Mouse (Mus musculus): Measurements from ENCODE around the gene Coro2a. TPM values are rescaled to one million over a fixed set of nuclear protein-coding genes. Genes with fewer than 3 reads are reported as not detected.

Coro2a gene
- polyA plus RNA-seq, 1 experiment: 312 TPM

DNA sequence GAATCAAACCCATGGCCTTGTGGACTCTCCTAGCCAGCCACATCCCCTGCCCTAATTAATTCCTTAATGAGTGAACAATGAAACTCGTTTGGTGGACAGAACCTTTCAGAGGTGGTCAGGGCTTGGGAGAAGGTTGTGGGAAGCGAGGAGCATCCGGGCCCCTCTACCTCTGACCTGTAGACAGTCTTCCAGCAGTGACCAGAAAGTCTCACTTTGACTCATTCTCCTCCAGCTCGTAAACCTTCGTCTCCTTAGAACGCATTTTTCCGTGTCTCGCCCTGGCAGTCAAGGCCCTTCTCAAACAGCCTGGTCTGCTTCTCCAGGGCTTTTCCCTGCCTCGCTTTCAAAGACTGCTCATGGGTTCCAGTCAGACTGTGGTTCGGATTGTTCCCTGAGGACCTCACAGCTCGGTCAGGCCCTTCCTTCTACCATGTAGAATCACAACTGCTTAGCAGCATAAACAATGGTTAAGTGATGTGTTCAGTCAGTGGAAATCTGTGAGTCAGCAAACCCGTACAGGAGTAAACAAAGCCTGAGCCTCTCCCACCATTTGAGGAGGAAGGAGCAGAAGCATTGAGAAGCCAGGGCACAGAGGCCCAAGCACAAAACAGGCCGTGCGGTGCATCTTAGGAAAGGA is 41.8 kb downstream of the Coro2a start:
- 55% methylated on average over 14 of the region's 14 CpGs for WGBS
- peaks cover 27% of the 10 kb centered on the region for H3K36me3 ChIP-seq (ENCODE audit: control insufficient read depth, insufficient read depth, low read length)
- H3K4me3 ChIP-seq (ENCODE audit: low read depth, low read length): no peak overlapping the region
- H3K27ac ChIP-seq (ENCODE audit: insufficient read depth, low read depth, low read length): peak overlapping the region; percentile 85
- no peaks in the 10 kb centered on the region for H3K27me3 ChIP-seq (ENCODE audit: control insufficient read depth, insufficient read depth, low read length)
- peaks cover 49% of the 10 kb centered on the region for H3K4me1 ChIP-seq (ENCODE audit: control insufficient read depth, insufficient read depth, insufficient read length, low read length)
- TF ChIP-seq CTCF (IDR thresholded peaks at IDR 0.05; ENCODE audit: extremely low read depth, insufficient read length, insufficient replicate concordance, low read depth, low read length) (no peak), POLR2A (IDR thresholded peaks at IDR 0.05; ENCODE audit: low read depth, low read length) (no peak)

- H3K27me3 ChIP-seq (ENCODE audit: control insufficient read depth, insufficient read depth, low read length): no peaks in the 10 kb centered on the region
- H3K36me3 ChIP-seq (ENCODE audit: control insufficient read depth, insufficient read depth, low read length): peaks cover 27% of the 10 kb centered on the region
- H3K27ac ChIP-seq (ENCODE audit: insufficient read depth, low read depth, low read length): peak overlapping the region; percentile 95
- TF ChIP-seq CTCF (IDR thresholded peaks at IDR 0.05; ENCODE audit: extremely low read depth, insufficient read length, insufficient replicate concordance, low read depth, low read length) (no peak), POLR2A (IDR thresholded peaks at IDR 0.05; ENCODE audit: low read depth, low read length) (no peak)
- no peak overlapping the region for H3K4me3 ChIP-seq (ENCODE audit: low read depth, low read length)
- peaks cover 49% of the 10 kb centered on the region for H3K4me1 ChIP-seq (ENCODE audit: control insufficient read depth, insufficient read depth, insufficient read length, low read length)
- WGBS: 24% methylated on average over 22 of the region's 22 CpGs
Observed at GRCm38 (mm10) chr4:46558672-46559667, 43.0 kb downstream of the Coro2a start.

DNA sequence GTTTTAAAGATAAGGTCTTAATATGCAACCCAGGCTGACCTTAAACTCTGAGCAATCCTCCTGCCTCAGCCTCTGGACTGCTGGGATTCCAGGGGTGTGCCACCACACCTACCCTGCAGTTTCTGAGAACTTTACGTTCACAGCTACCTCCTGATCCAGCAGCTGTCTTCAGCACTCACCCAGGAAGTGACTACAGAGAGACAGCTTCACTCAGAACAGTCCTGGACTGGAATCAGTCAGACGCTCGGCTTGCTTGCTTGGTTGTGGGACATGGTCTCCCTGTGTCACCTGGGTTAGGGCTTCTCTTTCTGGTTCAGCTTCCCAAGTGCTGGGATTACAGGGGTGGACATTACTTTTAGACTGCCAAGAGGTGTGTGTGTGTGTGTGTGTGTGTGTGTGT is 45.1 kb downstream of the Coro2a start:
- 55% methylated on average over 3 of the region's 3 CpGs for WGBS
- H3K27me3 ChIP-seq (ENCODE audit: control insufficient read depth, insufficient read depth, low read length): no peaks in the 10 kb centered on the region
- TF ChIP-seq CTCF (IDR thresholded peaks at IDR 0.05; ENCODE audit: extremely low read depth, insufficient read length, insufficient replicate concordance, low read depth, low read length) (no peak), POLR2A (IDR thresholded peaks at IDR 0.05; ENCODE audit: low read depth, low read length) (no peak)
- H3K36me3 ChIP-seq (ENCODE audit: control insufficient read depth, insufficient read depth, low read length): peaks cover 26% of the 10 kb centered on the region
- peaks cover 49% of the 10 kb centered on the region for H3K4me1 ChIP-seq (ENCODE audit: control insufficient read depth, insufficient read depth, insufficient read length, low read length)
- no peak overlapping the region for H3K4me3 ChIP-seq (ENCODE audit: low read depth, low read length)
- peak overlapping the region; percentile 89 for H3K27ac ChIP-seq (ENCODE audit: insufficient read depth, low read depth, low read length)

GRCm38 (mm10) chr4:46555762-46556161 is 46.2 kb downstream of the Coro2a start:
- TF ChIP-seq CTCF (IDR thresholded peaks at IDR 0.05; ENCODE audit: extremely low read depth, insufficient read length, insufficient replicate concordance, low read depth, low read length) (no peak), POLR2A (IDR thresholded peaks at IDR 0.05; ENCODE audit: low read depth, low read length) (no peak)
- Histone ChIP-seq H3K36me3 (ENCODE audit: control insufficient read depth, insufficient read depth, low read length) (peaks cover 33% of the 10 kb centered on the region), H3K4me3 (ENCODE audit: low read depth, low read length) (no peak overlapping the region), H3K27ac (ENCODE audit: insufficient read depth, low read depth, low read length) (peak overlapping the region; percentile 89), H3K27me3 (ENCODE audit: control insufficient read depth, insufficient read depth, low read length) (no peaks in the 10 kb centered on the region), H3K4me1 (ENCODE audit: control insufficient read depth, insufficient read depth, insufficient read length, low read length) (peaks cover 49% of the 10 kb centered on the region)
- 28% methylated on average over 9 of the region's 9 CpGs for WGBS

DNA sequence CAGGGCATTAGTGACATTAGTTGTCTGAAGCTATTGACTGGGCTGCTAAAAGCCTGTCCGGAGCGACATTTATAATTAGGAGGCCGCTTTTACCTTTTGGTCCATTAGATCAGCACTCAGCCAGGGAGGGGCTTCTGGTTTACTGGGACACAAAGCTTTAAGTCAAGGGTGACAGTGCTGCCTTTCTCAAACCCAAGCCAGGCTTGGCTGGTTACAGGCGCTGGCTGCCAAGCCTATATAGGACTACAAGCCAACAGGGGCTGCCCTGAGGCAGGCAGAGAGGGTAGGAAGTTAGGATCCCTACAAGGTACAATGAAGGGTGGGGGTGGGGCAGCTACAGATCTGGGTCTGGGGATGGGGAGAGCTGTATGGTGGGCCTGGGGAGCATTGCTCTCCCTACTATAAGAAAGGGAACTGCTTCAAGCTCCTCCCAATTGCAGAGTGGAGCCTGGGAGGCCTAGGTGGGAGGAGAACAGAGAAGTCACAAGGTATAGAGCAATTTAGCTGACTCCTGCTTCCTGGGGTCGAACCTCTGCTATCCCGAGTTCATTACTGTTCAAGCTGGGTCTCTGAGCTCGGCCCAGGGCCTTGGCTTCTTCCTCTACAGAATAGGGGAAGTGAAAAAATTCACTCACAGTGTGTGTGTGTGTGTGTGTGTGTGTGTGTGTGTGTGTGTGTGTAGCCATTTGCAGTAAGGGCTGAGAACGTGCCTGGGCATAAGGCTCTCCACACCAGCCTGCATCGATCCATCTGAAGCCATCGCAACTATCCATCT is 47.5 kb downstream of the Coro2a start:
- peaks cover 38% of the 10 kb centered on the region for H3K4me1 ChIP-seq (ENCODE audit: control insufficient read depth, insufficient read depth, insufficient read length, low read length)
- WGBS: 35% methylated on average over 10 of the region's 10 CpGs
- no peak overlapping the region for H3K4me3 ChIP-seq (ENCODE audit: low read depth, low read length)
- TF ChIP-seq POLR2A (IDR thresholded peaks at IDR 0.05; ENCODE audit: low read depth, low read length) (no peak), CTCF (IDR thresholded peaks at IDR 0.05; ENCODE audit: extremely low read depth, insufficient read length, insufficient replicate concordance, low read depth, low read length) (no peak)
- H3K27me3 ChIP-seq (ENCODE audit: control insufficient read depth, insufficient read depth, low read length): no peaks in the 10 kb centered on the region
- H3K36me3 ChIP-seq (ENCODE audit: control insufficient read depth, insufficient read depth, low read length): peaks cover 36% of the 10 kb centered on the region
- peak overlapping the region; percentile 90 for H3K27ac ChIP-seq (ENCODE audit: insufficient read depth, low read depth, low read length)

GRCm38 (mm10) chr4:46553864-46554263 is 48.1 kb downstream of the Coro2a start:
- Histone ChIP-seq H3K4me3 (ENCODE audit: low read depth, low read length) (no peak overlapping the region), H3K27me3 (ENCODE audit: control insufficient read depth, insufficient read depth, low read length) (no peaks in the 10 kb centered on the region), H3K27ac (ENCODE audit: insufficient read depth, low read depth, low read length) (peak overlapping the region; percentile 90), H3K36me3 (ENCODE audit: control insufficient read depth, insufficient read depth, low read length) (peaks cover 42% of the 10 kb centered on the region), H3K4me1 (ENCODE audit: control insufficient read depth, insufficient read depth, insufficient read length, low read length) (peaks cover 39% of the 10 kb centered on the region)
- no peak for TF ChIP-seq POLR2A (IDR thresholded peaks at IDR 0.05; ENCODE audit: low read depth, low read length)
- TF ChIP-seq CTCF (IDR thresholded peaks at IDR 0.05; ENCODE audit: extremely low read depth, insufficient read length, insufficient replicate concordance, low read depth, low read length): no peak
- WGBS: 9% methylated on average over 1 of the region's 1 CpGs

Measured in small intestine, adult 2 months (tissue).